Mouse (Mus musculus) myocyte (in vitro differentiated cells): ENCODE data around the gene Metap1. TPM values are rescaled to one million over a fixed set of nuclear protein-coding genes. Genes with fewer than 3 reads are reported as not detected.
A peak's percentile ranks its signal among the peaks of the same experiment; 100 is the strongest.

Experiments used
- H3K27me3 ChIP-seq: one replicate; pipeline ENCODE4 v1.6.1; 2011; ENCODE audit not compliant: control insufficient read depth, insufficient read depth, insufficient read length
- H3K36me3 ChIP-seq: one replicate; pipeline ENCODE4 v1.6.1; 2011; ENCODE audit not compliant: control insufficient read depth, insufficient read depth
- H3K4me2 ChIP-seq: one replicate; pipeline ENCODE4 v1.6.1; 2011; ENCODE audit warnings: low read depth, control low read depth
- H3K4me3 ChIP-seq: one replicate; pipeline ENCODE4 v1.5.1; 2011; ENCODE audit warnings: mild to moderate bottlenecking, control low read depth, moderate library complexity
- H3K79me2 ChIP-seq: one replicate; pipeline ENCODE4 v1.6.1; 2011; ENCODE audit not compliant: control insufficient read depth, insufficient read depth
- H3ac ChIP-seq: one replicate; pipeline ENCODE4 v1.6.1; 2011; ENCODE audit not compliant: control insufficient read depth, insufficient read length
- CEBPB ChIP-seq: IDR thresholded peaks from 2 replicates; pipeline ENCODE4 v1.6.1; 2011; ENCODE audit warnings: mild to moderate bottlenecking, moderate library complexity; ENCODE audit not compliant: poor library complexity, insufficient read depth, severe bottlenecking
- E2F4 ChIP-seq: IDR thresholded peaks from one replicate; pipeline ENCODE4 v1.6.1; 2011; ENCODE audit warnings: mild to moderate bottlenecking, control low read depth, moderate library complexity; ENCODE audit not compliant: insufficient read depth
- MAX ChIP-seq: IDR thresholded peaks from one replicate; pipeline ENCODE4 v1.6.1; 2011; ENCODE audit warnings: low read depth, mild to moderate bottlenecking, control low read depth
- MYOD1 ChIP-seq, 3 experiments: IDR thresholded peaks; one replicate each; pipeline ENCODE4 v1.6.1; 2011; ENCODE audit warnings: control low read depth in 2 of 3, low read depth in 2 of 3, mild to moderate bottlenecking in 2 of 3, moderate library complexity in 1 of 3; ENCODE audit not compliant: insufficient read length in 2 of 3, control insufficient read depth in 1 of 3
- MYOG ChIP-seq, 3 experiments: IDR thresholded peaks; one replicate each; pipeline ENCODE4 v1.6.1; 2011; ENCODE audit warnings: control low read depth in 2 of 3, low read depth in 2 of 3, mild to moderate bottlenecking in 2 of 3; ENCODE audit not compliant: insufficient read length in 2 of 3, control insufficient read depth in 1 of 3, insufficient read depth in 1 of 3
- POLR2A ChIP-seq: IDR thresholded peaks from one replicate; pipeline ENCODE4 v1.6.1; 2011; ENCODE audit warnings: low read depth, mild to moderate bottlenecking, control low read depth, moderate library complexity; ENCODE audit not compliant: insufficient read length
- POLR2AphosphoS2 ChIP-seq: IDR thresholded peaks from one replicate; pipeline ENCODE4 v1.6.1; 2011; ENCODE audit warnings: low read depth, control low read depth; ENCODE audit not compliant: insufficient read length
- REST ChIP-seq: IDR thresholded peaks from one replicate; pipeline ENCODE4 v1.6.1; 2011; ENCODE audit warnings: mild to moderate bottlenecking, control low read depth, moderate library complexity; ENCODE audit not compliant: insufficient read depth, insufficient read length
- SRF ChIP-seq: IDR thresholded peaks from one replicate; pipeline ENCODE4 v1.6.1; 2011; ENCODE audit warnings: low read depth; ENCODE audit not compliant: control insufficient read depth, insufficient read length
- TCF12 ChIP-seq: IDR thresholded peaks from one replicate; pipeline ENCODE4 v1.6.1; 2011; ENCODE audit warnings: mild to moderate bottlenecking, control low read depth; ENCODE audit not compliant: poor library complexity, insufficient read depth, severe bottlenecking
- TCF3 ChIP-seq: IDR thresholded peaks from one replicate; pipeline ENCODE4 v1.6.1; 2011; ENCODE audit warnings: low read depth, control low read depth; ENCODE audit not compliant: insufficient read length
- USF1 ChIP-seq: IDR thresholded peaks from one replicate; pipeline ENCODE4 v1.6.1; 2011; ENCODE audit warnings: low read depth, mild to moderate bottlenecking, control low read depth, moderate library complexity
- polyA plus RNA-seq: library from polyadenylated mRNA; unstranded; fragments of >200 nt; fragmentation: generic; extraction: Trizol; gene quantifications from one replicate; pipeline ENCODE4 v1.2.1, GENCODE M21; 2012; ENCODE audit warnings: missing spikeins

Gene Metap1
- polyA plus RNA-seq, 1 experiment, result 29.0 TPM

DNA sequence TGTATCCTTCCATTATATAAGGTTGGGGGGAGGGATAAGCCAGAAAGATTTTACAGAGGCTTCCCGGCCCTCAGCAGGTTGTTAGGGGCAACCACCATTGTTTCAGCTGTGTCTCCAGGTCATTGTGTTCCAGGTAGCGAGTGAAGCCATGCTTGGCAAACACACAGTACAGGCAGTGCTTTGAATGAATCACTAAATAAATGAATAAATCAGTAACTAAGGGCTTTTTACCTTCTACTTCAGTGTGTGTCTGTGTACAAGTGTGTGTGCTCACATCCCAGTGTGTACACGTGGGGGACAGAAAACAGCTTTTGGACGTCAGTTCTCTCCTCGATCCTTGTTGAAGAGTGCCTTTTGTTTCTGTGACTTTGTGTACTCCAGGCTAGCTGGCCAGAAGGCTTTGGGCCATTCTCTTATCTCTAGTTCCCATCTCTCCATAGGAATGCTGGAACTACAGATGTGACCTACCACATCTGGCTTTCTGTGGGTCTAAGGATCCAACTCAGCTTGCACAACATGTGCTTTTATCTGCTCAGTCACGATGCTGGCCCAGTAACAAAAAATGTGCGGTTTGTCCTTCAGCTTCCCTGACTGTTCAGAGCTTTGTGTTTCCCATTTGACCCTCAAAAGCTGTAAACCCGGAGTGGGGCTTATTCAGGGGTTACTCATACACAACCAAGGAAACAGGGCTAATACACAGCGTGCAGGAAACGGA is 26.5 kb upstream of the Metap1 start:
- Histone ChIP-seq H3K4me2 (peak overlapping the region; percentile 13), H3ac (no peak overlapping the region), H3K4me3 (no peak overlapping the region), H3K36me3 (no peaks in the 10 kb centered on the region), H3K27me3 (no peaks in the 10 kb centered on the region), H3K79me2 (no peaks in the 10 kb centered on the region)
- peak; percentile 90 for TF ChIP-seq CEBPB
- no peak for TF ChIP-seq MYOG (IDR thresholded peaks at IDR 0.05; ENCODE audit: control insufficient read depth in 1 of 3, insufficient read depth in 1 of 3, insufficient read length in 2 of 3, low read depth in 2 of 3)

DNA sequence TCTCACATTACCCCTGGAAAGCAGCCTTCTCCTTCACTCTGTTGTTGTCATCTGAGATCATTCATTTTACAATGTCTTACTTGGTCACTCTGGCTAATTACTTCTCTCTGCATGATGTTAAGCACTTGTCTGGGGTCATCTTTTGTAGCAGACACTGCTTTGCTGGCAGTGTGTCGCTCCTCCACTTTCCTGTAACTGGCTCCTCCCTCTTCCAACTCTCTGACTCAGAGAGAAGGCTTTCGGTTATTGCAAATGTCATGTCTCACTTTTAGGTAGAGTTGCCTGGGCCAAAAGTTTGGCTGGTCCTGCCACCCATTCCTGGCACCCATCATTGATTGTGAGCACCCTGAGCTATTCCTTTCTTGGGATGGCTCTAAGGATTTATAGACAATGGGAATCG is 25.4 kb upstream of the Metap1 start:
- no peaks in the 10 kb centered on the region for H3K36me3 ChIP-seq
- no peak for TF ChIP-seq USF1
- TF ChIP-seq MYOG (IDR thresholded peaks at IDR 0.05; ENCODE audit: control insufficient read depth in 1 of 3, insufficient read depth in 1 of 3, insufficient read length in 2 of 3, low read depth in 2 of 3), result no peak
- no peak for TF ChIP-seq TCF12
- no peak for TF ChIP-seq POLR2A
- TF ChIP-seq MAX, result no peak
- no peak for TF ChIP-seq MYOD1 (IDR thresholded peaks at IDR 0.05; ENCODE audit: control insufficient read depth in 1 of 3, insufficient read length in 2 of 3, low read depth in 2 of 3)
- no peak for TF ChIP-seq POLR2AphosphoS2
- no peak for TF ChIP-seq REST
- no peak overlapping the region for H3ac ChIP-seq
- H3K27me3 ChIP-seq, result no peaks in the 10 kb centered on the region
- H3K4me3 ChIP-seq, result no peak overlapping the region
- no peaks in the 10 kb centered on the region for H3K79me2 ChIP-seq
- H3K4me2 ChIP-seq, result peak overlapping the region; percentile 43

DNA sequence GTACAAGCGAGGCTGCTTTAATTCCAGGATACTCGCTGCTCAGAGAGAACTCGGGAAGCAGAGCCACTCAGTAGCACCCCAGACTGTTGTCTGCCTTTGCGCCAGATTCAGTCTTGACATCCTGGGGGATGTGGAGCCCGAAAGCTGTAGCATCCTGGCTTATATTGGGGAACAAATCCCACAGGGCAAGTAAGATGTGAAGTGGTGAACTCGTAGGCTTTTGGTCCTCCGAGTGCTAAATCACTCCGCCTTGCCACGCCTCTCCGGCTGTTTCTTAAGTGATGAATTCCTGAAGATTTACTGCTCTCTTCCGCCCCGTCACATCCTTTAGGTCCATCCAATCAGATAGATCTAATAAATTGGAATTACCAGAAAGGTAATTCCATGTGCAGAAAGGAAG is 23.9 kb upstream of the Metap1 start:
- H3ac ChIP-seq, result no peak overlapping the region
- H3K79me2 ChIP-seq, result no peaks in the 10 kb centered on the region
- no peaks in the 10 kb centered on the region for H3K27me3 ChIP-seq
- no peaks in the 10 kb centered on the region for H3K36me3 ChIP-seq
- no peak overlapping the region for H3K4me2 ChIP-seq
- no peak overlapping the region for H3K4me3 ChIP-seq
- TF ChIP-seq MAX, result no peak
- no peak for TF ChIP-seq CEBPB
- TF ChIP-seq TCF3, result no peak
- TF ChIP-seq E2F4, result no peak
- no peak for TF ChIP-seq TCF12
- no peak for TF ChIP-seq MYOG (IDR thresholded peaks at IDR 0.05; ENCODE audit: control insufficient read depth in 1 of 3, insufficient read depth in 1 of 3, insufficient read length in 2 of 3, low read depth in 2 of 3)
- no peak for TF ChIP-seq MYOD1 (IDR thresholded peaks at IDR 0.05; ENCODE audit: control insufficient read depth in 1 of 3, insufficient read length in 2 of 3, low read depth in 2 of 3)
- no peak for TF ChIP-seq REST

DNA sequence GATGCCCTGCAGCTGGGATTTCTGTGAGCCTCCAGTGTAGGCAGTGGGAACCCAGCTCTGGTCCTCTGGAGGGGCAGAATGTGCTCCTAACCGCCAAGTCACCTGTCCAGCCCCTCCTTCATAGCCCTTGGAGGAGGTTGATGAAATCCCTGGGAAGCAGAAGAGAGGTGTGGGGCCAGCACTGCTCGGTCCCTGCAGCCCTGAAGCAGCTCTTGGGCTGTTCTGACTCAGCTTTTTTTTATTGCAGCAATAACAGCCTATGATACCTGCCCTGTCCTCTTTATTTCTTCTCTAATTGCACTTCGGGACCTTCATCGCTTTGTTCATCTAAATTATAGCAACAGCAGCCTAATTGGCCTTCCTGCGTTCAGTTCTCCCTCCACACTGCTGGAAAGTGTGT is 21.2 kb upstream of the Metap1 start:
- TF ChIP-seq TCF3 (no peak), MYOG (IDR thresholded peaks at IDR 0.05; ENCODE audit: control insufficient read depth in 1 of 3, insufficient read depth in 1 of 3, insufficient read length in 2 of 3, low read depth in 2 of 3) (no peak), TCF12 (no peak), REST (no peak), SRF (no peak), E2F4 (no peak), POLR2A (no peak)
- no peak overlapping the region for H3K4me3 ChIP-seq
- no peak overlapping the region for H3ac ChIP-seq
- no peaks in the 10 kb centered on the region for H3K36me3 ChIP-seq
- H3K79me2 ChIP-seq, result no peaks in the 10 kb centered on the region
- H3K4me2 ChIP-seq, result no peak overlapping the region
- no peaks in the 10 kb centered on the region for H3K27me3 ChIP-seq

DNA sequence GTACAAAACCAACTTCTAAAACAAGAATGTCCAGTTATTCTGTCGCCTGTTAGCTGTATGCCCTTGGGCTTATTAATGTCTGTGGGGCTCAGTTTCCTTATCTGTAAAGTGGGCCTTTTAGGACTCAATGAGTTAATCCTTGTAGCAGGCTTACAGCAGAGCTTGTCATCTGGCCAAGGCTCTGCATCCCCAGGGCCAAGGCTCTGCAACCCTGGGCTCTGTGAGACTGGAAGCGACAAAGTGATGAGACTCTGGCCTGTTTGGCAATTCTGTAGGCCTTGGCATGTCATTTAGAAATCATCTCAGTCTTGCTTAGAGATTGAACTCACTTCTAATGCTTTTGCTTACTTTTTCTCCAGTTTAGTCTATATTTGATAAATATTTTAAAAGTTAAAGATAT is 20.3 kb upstream of the Metap1 start:
- Histone ChIP-seq H3K4me3 (no peak overlapping the region), H3K4me2 (no peak overlapping the region), H3K79me2 (no peaks in the 10 kb centered on the region), H3K27me3 (no peaks in the 10 kb centered on the region), H3ac (no peak overlapping the region), H3K36me3 (no peaks in the 10 kb centered on the region)
- no peak for TF ChIP-seq TCF12

DNA sequence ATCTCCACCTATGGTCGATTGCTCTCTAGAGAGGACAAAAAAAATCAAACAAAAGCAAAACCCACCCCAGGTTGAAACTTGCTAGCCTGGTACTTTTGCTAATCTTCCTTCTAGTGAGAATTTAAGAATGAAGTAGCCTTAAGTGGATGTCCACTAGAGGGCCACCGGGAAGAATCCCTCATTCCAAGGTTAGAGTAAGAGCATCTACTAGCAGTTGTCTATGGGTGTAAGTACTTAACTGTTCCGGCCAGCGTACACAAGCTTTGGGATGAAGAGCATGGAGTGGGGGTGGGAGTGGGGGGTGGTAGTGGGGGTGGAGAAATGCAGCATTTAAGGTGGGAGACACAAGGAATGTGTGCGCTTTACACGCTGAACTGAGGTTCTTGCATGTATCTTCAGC is 17.4 kb upstream of the Metap1 start:
- Histone ChIP-seq H3K4me2 (no peak overlapping the region), H3K4me3 (no peak overlapping the region), H3K36me3 (no peaks in the 10 kb centered on the region), H3K27me3 (no peaks in the 10 kb centered on the region), H3K79me2 (no peaks in the 10 kb centered on the region), H3ac (no peak overlapping the region)
- TF ChIP-seq POLR2A (no peak), REST (no peak), MYOD1 (IDR thresholded peaks at IDR 0.05; ENCODE audit: control insufficient read depth in 1 of 3, insufficient read length in 2 of 3, low read depth in 2 of 3) (no peak), CEBPB (no peak), TCF3 (no peak)
